Mouse (Mus musculus) CH12.LX (cell line): Measurements from ENCODE around the gene Thrap3. TPM values are rescaled to one million over a fixed set of nuclear protein-coding genes. Genes with fewer than 3 reads are reported as not detected.

ENCODE experiments used
- DNase-seq: peaks from one replicate; pipeline ENCODE4 v3.0.0-alpha.2; 2013; ENCODE audit errors: extremely low read depth
- H3K27ac ChIP-seq: 2 replicates; pipeline ENCODE4 v1.5.1; 2012; ENCODE audit warnings: low read depth, mild to moderate bottlenecking, control low read depth, moderate library complexity; ENCODE audit not compliant: insufficient read depth
- H3K27me3 ChIP-seq: replicated peaks from 2 replicates; pipeline ENCODE3; 2012; ENCODE audit warnings: inconsistent platforms
- H3K36me3 ChIP-seq, 2 experiments: replicated peaks in 1 of 2; 2 replicates each; pipeline versions ENCODE3 to v1.6.1; 2012; ENCODE audit warnings: inconsistent platforms in 1 of 2, low read length in 1 of 2, mild to moderate bottlenecking in 1 of 2, mixed read lengths in 1 of 2, moderate library complexity in 1 of 2; ENCODE audit not compliant: control insufficient read depth in 1 of 2, insufficient read depth in 1 of 2
- H3K4me1 ChIP-seq, 2 experiments: 2 replicates each; pipeline ENCODE4 v1.6.1; 2012; ENCODE audit warnings: inconsistent platforms in 1 of 2, moderate library complexity in 1 of 2; ENCODE audit not compliant: insufficient read depth in 2 of 2, control insufficient read depth in 1 of 2
- H3K4me2 ChIP-seq: 2 replicates; pipeline ENCODE4 v1.6.1; 2012; ENCODE audit warnings: low read depth, mild to moderate bottlenecking, control low read depth; ENCODE audit not compliant: poor library complexity, insufficient read depth, severe bottlenecking
- H3K4me3 ChIP-seq, 3 experiments: fragments of 150-350 bp in 1 of 3; sonication (generic) in 1 of 3; replicated peaks in 1 of 3; 2 replicates each; pipeline versions ENCODE3 to v1.5.1; 2011 to 2012; ENCODE audit warnings: low read depth in 2 of 3, low read length in 2 of 3, mild to moderate bottlenecking in 2 of 3, moderate library complexity in 2 of 3, control low read depth in 1 of 3, improper control_type of control experiment in 1 of 3, inconsistent platforms in 1 of 3, mixed read lengths in 1 of 3; ENCODE audit not compliant: poor library complexity in 1 of 3
- H3K79me2 ChIP-seq: replicated peaks from 2 replicates; pipeline ENCODE4 v1.6.1; 2012; ENCODE audit warnings: mild to moderate bottlenecking, moderate library complexity; ENCODE audit not compliant: control insufficient read depth, poor library complexity, insufficient read depth, severe bottlenecking; ENCODE audit errors: extremely low read depth
- H3K9ac ChIP-seq: 2 replicates; pipeline ENCODE4 v1.6.1; 2012; ENCODE audit warnings: low read depth, mild to moderate bottlenecking, control low read depth, moderate library complexity; ENCODE audit not compliant: insufficient read depth
- H3K9me3 ChIP-seq: replicated peaks from 2 replicates; pipeline ENCODE3; 2012; ENCODE audit warnings: low read length, inconsistent platforms, mixed read lengths
- EP300 ChIP-seq: IDR thresholded peaks from 2 replicates; pipeline ENCODE4 v1.6.1; 2011; ENCODE audit warnings: low read length, improper control_type of control experiment
- ETS1 ChIP-seq: conservative IDR thresholded peaks from 2 replicates; pipeline ENCODE4 v1.6.1; 2012; ENCODE audit warnings: low read depth, mild to moderate bottlenecking, inconsistent platforms, low read length, improper control_type of control experiment, moderate library complexity
- GABPA ChIP-seq: IDR thresholded peaks from 2 replicates; pipeline ENCODE4 v1.6.1; 2012; ENCODE audit warnings: low read depth, low read length, improper control_type of control experiment, inconsistent platforms; ENCODE audit not compliant: insufficient replicate concordance
- MAZ ChIP-seq: IDR thresholded peaks from 2 replicates; pipeline ENCODE4 v1.6.1; 2012; ENCODE audit warnings: low read depth, mild to moderate bottlenecking, inconsistent platforms, low read length, improper control_type of control experiment, moderate library complexity
- MXI1 ChIP-seq: IDR thresholded peaks from 2 replicates; pipeline ENCODE4 v1.6.1; 2011; ENCODE audit warnings: mild to moderate bottlenecking, low read depth, low read length, improper control_type of control experiment
- MYC ChIP-seq: IDR thresholded peaks from 2 replicates; pipeline ENCODE4 v1.6.1; 2011; ENCODE audit warnings: low read depth, mild to moderate bottlenecking, improper control_type of control experiment, low read length
- POLR2A ChIP-seq: IDR thresholded peaks from 2 replicates; pipeline ENCODE4 v1.6.1; 2011; ENCODE audit warnings: low read depth, mild to moderate bottlenecking, improper control_type of control experiment, low read length
- RAD21 ChIP-seq: IDR thresholded peaks from 2 replicates; pipeline ENCODE4 v1.6.1; 2011; ENCODE audit warnings: low read depth, mild to moderate bottlenecking, low read length, improper control_type of control experiment, moderate library complexity
- SIN3A ChIP-seq: IDR thresholded peaks from 2 replicates; pipeline ENCODE4 v1.6.1; 2012; ENCODE audit warnings: low read length, improper control_type of control experiment, inconsistent platforms
- UBTF ChIP-seq: IDR thresholded peaks from 2 replicates; pipeline ENCODE4 v1.6.1; 2012; ENCODE audit warnings: low read depth, mild to moderate bottlenecking, inconsistent platforms, low read length, improper control_type of control experiment, moderate library complexity
- USF2 ChIP-seq: conservative IDR thresholded peaks from 2 replicates; pipeline ENCODE4 v1.6.1; 2011; ENCODE audit warnings: low read depth, low read length, improper control_type of control experiment
- ZC3H11A ChIP-seq: IDR thresholded peaks from 2 replicates; pipeline ENCODE4 v1.6.1; 2012; ENCODE audit warnings: low read depth, mild to moderate bottlenecking, inconsistent platforms, low read length, improper control_type of control experiment
- ZKSCAN1 ChIP-seq: IDR thresholded peaks from 2 replicates; pipeline ENCODE4 v1.6.1; 2012; ENCODE audit warnings: low read depth, inconsistent platforms, low read length, improper control_type of control experiment, borderline replicate concordance
- ZMIZ1 ChIP-seq: IDR thresholded peaks from 2 replicates; pipeline ENCODE4 v1.6.1; 2012; ENCODE audit warnings: low read depth, mild to moderate bottlenecking, inconsistent platforms, low read length, improper control_type of control experiment
- dilution Hi-C: fragments of 300-500 bp; cut with MboI; formaldehyde crosslinking; loops from 2 replicates; pipeline ENCODE4 v1.14.3; 2020; ENCODE audit warnings: low sequenced_read_pairs; ENCODE audit not compliant: extremely low pct_unique_long_range_greater_than_20kb, extremely low pct_ligation_motif_present
- in situ Hi-C: fragments of 300-500 bp; cut with MboI; formaldehyde crosslinking; loops from 3 replicates; pipeline ENCODE4 v1.14.3; 2019; ENCODE audit warnings: low sequenced_read_pairs, low pct_ligation_motif_present, low pct_unique_long_range_greater_than_20kb, mixed read lengths
- polyA plus RNA-seq: library from polyadenylated mRNA; unstranded; fragments of >175 nt; gene quantifications from 2 replicates; pipeline ENCODE4 v1.2.1, GENCODE M21; 2012; ENCODE audit warnings: low read depth; ENCODE audit not compliant: insufficient read length
- total RNA-seq, 2 experiments: library from RNA; depleted of rRNA; stranded (reverse); fragments of 300-350 nt in 1 of 2; fragments of >200 nt in 1 of 2; gene quantifications; 2 replicates each; pipeline ENCODE4 v1.2.3; 2012 to 2014

Gene Thrap3
- total and polyA plus RNA-seq, 3 experiments: 140 to 327 (median 183) TPM

- no peak overlapping the region for H3K27ac ChIP-seq
- no peak overlapping the region for H3K4me2 ChIP-seq
- H3K4me3 ChIP-seq: no peak overlapping the region
- in situ Hi-C loops: no loop called here
- TF ChIP-seq MXI1: no peak
- H3K9me3 ChIP-seq: no peaks in the 10 kb centered on the region
- no peaks in the 10 kb centered on the region for H3K79me2 ChIP-seq
- H3K9ac ChIP-seq: no peak overlapping the region
- dilution Hi-C loops: no loop called here
- no peaks in the 10 kb centered on the region for H3K27me3 ChIP-seq
- peaks cover 9 to 73% of the 10 kb centered on the region in 2 experiments for H3K4me1 ChIP-seq
- H3K36me3 ChIP-seq: peaks cover 58 to 90% of the 10 kb centered on the region in 2 experiments
- no peak for DNase-seq
These were observed 31.2 kb upstream of the Thrap3 start for GRCm38 (mm10) chr4:126233676-126234308.

- H3K27me3 ChIP-seq: no peaks in the 10 kb centered on the region
- no peak overlapping the region for H3K4me3 ChIP-seq
- peaks cover 13 to 64% of the 10 kb centered on the region in 2 experiments for H3K4me1 ChIP-seq
- TF ChIP-seq MXI1 (no peak), GABPA (no peak), MAZ (no peak), USF2 (no peak)
- H3K9ac ChIP-seq: no peak overlapping the region
- H3K4me2 ChIP-seq: no peak overlapping the region
- in situ Hi-C loops: loop anchor here (5.0 kb wide), 2 partner anchors 32 to 72 kb away; partner anchors contain the start of gene Trappc3
- H3K9me3 ChIP-seq: no peaks in the 10 kb centered on the region
- H3K79me2 ChIP-seq: no peaks in the 10 kb centered on the region
- dilution Hi-C loops: no loop called here
- H3K27ac ChIP-seq: no peak overlapping the region
- H3K36me3 ChIP-seq: peaks cover 29 to 53% of the 10 kb centered on the region in 2 experiments
- DNase-seq: no peak
These were observed 27.3 kb upstream of the Thrap3 start for GRCm38 (mm10) chr4:126229900-126230299.

- H3K9ac ChIP-seq: no peak overlapping the region
- TF ChIP-seq EP300: no peak
- no peak for TF ChIP-seq ZC3H11A
- TF ChIP-seq USF2: no peak
- TF ChIP-seq SIN3A: no peak
- no peak for TF ChIP-seq ZMIZ1
- TF ChIP-seq POLR2A: no peak
- TF ChIP-seq UBTF: no peak
- no peak for TF ChIP-seq ETS1
- TF ChIP-seq MYC: no peak
- TF ChIP-seq ZKSCAN1: no peak
- TF ChIP-seq RAD21: no peak
- no peak for DNase-seq
- H3K4me3 ChIP-seq: no peak overlapping the region
- H3K36me3 ChIP-seq: peaks cover 15 to 35% of the 10 kb centered on the region in 2 experiments
- no peak overlapping the region for H3K27ac ChIP-seq
- in situ Hi-C loops: loop anchor here (5.0 kb wide), 2 partner anchors 34 to 74 kb away; partner anchors contain the start of gene Trappc3
- no peaks in the 10 kb centered on the region for H3K79me2 ChIP-seq
- H3K4me1 ChIP-seq: peaks cover 13 to 56% of the 10 kb centered on the region in 2 experiments
- dilution Hi-C loops: no loop called here
- no peaks in the 10 kb centered on the region for H3K27me3 ChIP-seq
- H3K4me2 ChIP-seq: no peak overlapping the region
- no peaks in the 10 kb centered on the region for H3K9me3 ChIP-seq
These were observed 25.6 kb upstream of the Thrap3 start for GRCm38 (mm10) chr4:126228144-126228543.
